Mouse (Mus musculus) midbrain, embryonic 14.5 days (tissue): Measurements from ENCODE around the gene Specc1. TPM values are rescaled to one million over a fixed set of nuclear protein-coding genes. Genes with fewer than 3 reads are reported as not detected.

ENCODE experiments used
- ATAC-seq: fragments of 200-750 bp; cut with Nextera tagmentation; 2 replicates; pipeline ENCODE4 v1.8.0; 2017; ENCODE audit warnings: moderate number of reproducible peaks, moderate library complexity; ENCODE audit not compliant: low FRiP score, low TSS enrichment
- DNase-seq: peaks from one replicate; pipeline ENCODE4 v3.0.0-alpha.2; 2015
- H3K27ac ChIP-seq: fragments of 300-500 bp; sonication (generic); replicated peaks from 2 replicates; pipeline ENCODE4 v1.5.1; 2014; ENCODE audit warnings: mild to moderate bottlenecking, low read depth, low read length, moderate library complexity
- H3K27me3 ChIP-seq: fragments of 300-500 bp; sonication (generic); 2 replicates; pipeline ENCODE4 v1.6.1; 2014; ENCODE audit warnings: low read length, control low read depth, mixed read lengths; ENCODE audit not compliant: control insufficient read depth, insufficient read depth
- H3K36me3 ChIP-seq: fragments of 300-500 bp; sonication (generic); 2 replicates; pipeline ENCODE4 v1.6.1; 2014; ENCODE audit warnings: low read length, control low read depth; ENCODE audit not compliant: control insufficient read depth, insufficient read depth
- H3K4me1 ChIP-seq: fragments of 300-500 bp; sonication (generic); 2 replicates; pipeline ENCODE4 v1.6.1; 2014; ENCODE audit warnings: mild to moderate bottlenecking, antibody characterized with exemption, low read length, control low read depth; ENCODE audit not compliant: control insufficient read depth, insufficient read depth
- H3K4me2 ChIP-seq: fragments of 300-500 bp; sonication (generic); 2 replicates; pipeline ENCODE4 v1.6.1; 2014; ENCODE audit warnings: mild to moderate bottlenecking, low read length, moderate library complexity
- H3K4me3 ChIP-seq: fragments of 300-500 bp; sonication (generic); replicated peaks from 2 replicates; pipeline ENCODE4 v1.5.1; 2014; ENCODE audit warnings: low read depth, low read length
- H3K9ac ChIP-seq: fragments of 300-500 bp; sonication (generic); replicated peaks from 2 replicates; pipeline ENCODE4 v1.6.1; 2014; ENCODE audit warnings: mild to moderate bottlenecking, low read length, moderate library complexity
- H3K9me3 ChIP-seq: fragments of 300-500 bp; sonication (generic); 2 replicates; pipeline ENCODE4 v1.6.1; 2016; ENCODE audit warnings: low read length, control low read depth, mixed read lengths; ENCODE audit not compliant: control insufficient read depth
- WGBS: fragments of 180-500 bp; shearing (Covaris S2); extraction: QIAGEN DNeasy Blood & Tissue Kit; methylation state at CpG from one replicate; pipeline ENCODE4 v1.1.7; 2014; 5-methylcytosine and 5-hydroxymethylcytosine counted together
- polyA plus RNA-seq: library from polyadenylated mRNA; unstranded; fragments of >200 nt; fragmentation: Nextera tagmentation; extraction: Ambion mirVana; gene quantifications from 2 replicates; pipeline ENCODE4 v1.2.1, GENCODE M21; 2014

Gene Specc1
- polyA plus RNA-seq, 1 experiment from 2014 or later: 16.6 TPM

DNA sequence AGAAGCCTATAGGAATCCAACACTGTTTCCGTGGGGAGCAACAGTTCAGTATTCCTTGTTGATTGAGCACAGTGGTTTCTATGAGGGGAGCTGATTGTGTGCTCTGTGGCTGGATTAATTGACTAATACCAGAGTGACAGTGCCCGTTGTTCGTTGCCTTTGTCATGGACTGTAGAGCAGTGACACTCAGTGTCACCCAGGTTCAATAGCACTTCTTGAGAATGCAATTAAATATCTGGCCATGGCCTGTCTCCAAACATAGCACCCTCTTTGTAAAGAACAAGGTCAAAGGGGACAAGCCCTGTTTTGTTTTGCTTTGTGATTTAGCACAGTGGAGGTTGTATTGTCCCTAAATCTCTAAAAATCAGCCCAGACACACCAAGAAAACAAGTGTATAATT, 173.6 kb downstream of the Specc1 start:
- peaks cover 11% of the 10 kb centered on the region for H3K36me3 ChIP-seq
- no peaks in the 10 kb centered on the region for H3K27me3 ChIP-seq
- 13% methylated on average over 3 of the region's 3 CpGs for WGBS
- H3K4me2 ChIP-seq: no peak overlapping the region
- H3K9me3 ChIP-seq: no peaks in the 10 kb centered on the region
- no peak for DNase-seq
- H3K9ac ChIP-seq: no peak overlapping the region
- peaks cover 7% of the 10 kb centered on the region; the same call in 1 of the 2 replicates for H3K4me1 ChIP-seq
- no peak overlapping the region for H3K27ac ChIP-seq
- no peak for ATAC-seq
- H3K4me3 ChIP-seq: no peak overlapping the region

DNA sequence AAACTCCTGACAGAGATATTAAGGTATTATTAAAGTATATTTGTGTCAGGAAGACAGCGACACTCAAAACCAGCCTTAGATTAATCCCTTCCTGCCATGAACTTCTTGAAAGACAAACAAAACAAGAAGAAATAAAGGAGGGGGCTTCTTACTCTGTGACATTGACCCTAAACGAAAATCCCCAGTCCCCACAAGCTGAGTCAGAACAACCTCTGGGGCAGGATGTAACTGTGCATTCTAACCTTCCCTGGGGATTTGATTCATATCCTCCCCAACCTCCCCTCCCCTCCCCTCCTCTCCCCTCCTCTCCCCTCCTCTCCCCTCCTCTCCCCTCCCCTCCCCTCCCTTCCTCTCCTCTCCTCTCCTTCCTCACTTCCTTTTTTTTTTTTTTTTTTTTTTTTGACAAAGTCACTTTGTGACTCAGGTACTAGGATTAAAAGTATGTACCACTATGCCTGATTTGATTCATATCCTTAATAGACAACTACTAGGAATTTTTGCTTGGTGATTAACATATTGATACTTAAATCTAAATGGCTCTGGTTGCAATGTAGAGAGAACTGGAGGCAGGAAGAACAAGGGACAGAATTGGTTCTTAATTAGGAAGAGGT, 174.2 kb downstream of the Specc1 start:
- 12% methylated on average over 2 of the region's 2 CpGs for WGBS
- Histone ChIP-seq H3K27ac (no peak overlapping the region), H3K9me3 (no peaks in the 10 kb centered on the region), H3K4me2 (no peak overlapping the region), H3K36me3 (peaks cover 11% of the 10 kb centered on the region), H3K4me1 (peaks cover 7% of the 10 kb centered on the region; the same call in 1 of the 2 replicates), H3K4me3 (no peak overlapping the region), H3K9ac (no peak overlapping the region), H3K27me3 (no peaks in the 10 kb centered on the region)
- no peak for ATAC-seq
- no peak for DNase-seq

DNA sequence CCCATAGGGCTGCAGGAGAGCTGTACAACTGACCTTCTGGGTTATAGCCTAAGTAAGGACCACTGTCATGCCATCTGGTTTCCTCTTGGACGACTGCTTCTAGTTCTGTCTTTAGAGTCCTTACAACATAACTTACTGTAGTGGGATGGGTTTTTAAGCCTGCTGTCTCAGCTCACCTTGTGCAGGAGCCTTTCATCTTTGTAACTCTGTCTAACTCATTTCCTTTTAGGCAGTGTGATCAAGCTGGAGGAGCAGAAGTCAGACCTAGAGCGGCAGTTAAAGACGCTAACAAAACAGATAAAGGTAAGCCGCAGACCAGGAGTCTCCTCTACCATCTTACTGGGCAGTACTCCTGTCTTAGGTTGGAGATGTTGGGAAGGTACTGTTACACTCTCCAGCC, 175.0 kb downstream of the Specc1 start:
- DNase-seq (no peak), ATAC-seq (no peak)
- no peak overlapping the region for H3K27ac ChIP-seq
- peaks cover 11% of the 10 kb centered on the region for H3K36me3 ChIP-seq
- no peaks in the 10 kb centered on the region for H3K9me3 ChIP-seq
- no peak overlapping the region for H3K4me2 ChIP-seq
- H3K4me3 ChIP-seq: no peak overlapping the region
- peaks cover 7% of the 10 kb centered on the region; the same call in 1 of the 2 replicates for H3K4me1 ChIP-seq
- 87% methylated on average over 4 of the region's 4 CpGs for WGBS
- no peaks in the 10 kb centered on the region for H3K27me3 ChIP-seq
- H3K9ac ChIP-seq: no peak overlapping the region

DNA sequence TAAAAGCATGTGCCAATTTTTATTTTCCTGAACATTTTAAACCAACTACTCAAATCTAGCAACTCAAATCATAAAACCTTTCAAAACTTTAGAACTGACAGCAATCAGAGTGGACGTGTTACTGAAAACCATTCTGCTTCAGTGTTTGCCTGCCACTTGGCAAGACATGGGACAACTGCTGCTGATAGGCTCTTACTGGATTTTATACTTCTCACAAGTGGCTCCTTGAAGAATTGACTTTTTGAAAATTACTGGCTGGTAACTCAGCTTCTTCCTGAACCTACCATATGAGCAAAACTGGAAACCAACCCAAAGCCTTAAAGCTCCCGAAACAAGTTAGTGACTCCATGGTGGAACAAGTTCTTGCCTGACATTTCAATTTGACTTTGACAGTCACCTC, 177.6 kb downstream of the Specc1 start:
- Histone ChIP-seq H3K9ac (no peak overlapping the region), H3K4me1 (peaks cover 7% of the 10 kb centered on the region; the same call in 1 of the 2 replicates), H3K36me3 (peaks cover 15% of the 10 kb centered on the region), H3K27ac (no peak overlapping the region), H3K27me3 (no peaks in the 10 kb centered on the region), H3K4me3 (no peak overlapping the region), H3K9me3 (no peaks in the 10 kb centered on the region), H3K4me2 (no peak overlapping the region)
- 92% methylated on average over 2 of the region's 2 CpGs for WGBS
- no peak for DNase-seq
- ATAC-seq: no peak

DNA sequence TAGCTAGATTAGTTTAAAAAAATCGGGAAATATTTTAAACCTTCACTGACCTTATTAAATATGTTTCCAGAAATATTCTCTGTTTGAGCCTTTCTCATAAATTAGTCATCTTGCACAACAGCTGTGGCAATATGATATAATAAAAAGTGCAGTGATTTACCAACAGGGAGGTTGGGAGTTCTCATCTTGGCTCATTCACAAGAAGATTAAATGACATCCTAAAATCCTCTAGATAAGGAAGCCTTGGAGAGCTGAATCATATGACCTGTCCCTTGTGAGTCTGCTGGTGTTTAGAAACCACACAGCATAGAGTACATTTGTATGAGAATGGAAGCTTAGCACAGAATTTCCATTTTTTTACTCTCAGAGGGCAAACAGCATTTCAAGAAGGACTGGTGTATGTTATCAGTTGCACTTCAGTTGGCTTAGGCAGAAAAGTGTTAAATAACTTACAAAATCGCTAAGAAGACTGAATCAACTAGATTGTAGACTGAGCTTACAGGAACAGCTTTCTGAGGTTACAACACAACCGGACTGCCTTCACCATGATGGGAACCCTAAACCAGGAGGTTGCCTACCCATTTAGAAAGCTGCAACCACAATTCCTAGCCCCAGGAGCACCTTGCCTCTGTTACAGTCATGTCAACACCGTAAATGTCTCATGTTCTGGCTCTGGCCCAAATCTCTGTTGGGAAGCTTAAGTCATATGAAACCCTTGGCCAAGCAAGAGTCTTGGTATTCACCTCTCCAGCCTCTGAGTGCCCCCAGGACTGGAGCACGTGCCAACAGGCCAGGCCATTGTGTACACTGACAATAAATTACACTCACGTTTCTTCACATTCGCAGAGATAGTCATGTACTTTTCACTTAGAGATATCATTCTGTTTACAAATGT, 188.9 kb downstream of the Specc1 start:
- Histone ChIP-seq H3K36me3 (peaks cover 14% of the 10 kb centered on the region; the same call in 1 of the 2 replicates), H3K27me3 (no peaks in the 10 kb centered on the region), H3K9ac (no peak overlapping the region), H3K27ac (no peak overlapping the region), H3K9me3 (peaks cover 3% of the 10 kb centered on the region; the same call in 1 of the 2 replicates), H3K4me2 (no peak overlapping the region), H3K4me3 (no peak overlapping the region), H3K4me1 (no peaks in the 10 kb centered on the region)
- DNase-seq (no peak), ATAC-seq (no peak)
- 89% methylated on average over 7 of the region's 7 CpGs for WGBS

DNA sequence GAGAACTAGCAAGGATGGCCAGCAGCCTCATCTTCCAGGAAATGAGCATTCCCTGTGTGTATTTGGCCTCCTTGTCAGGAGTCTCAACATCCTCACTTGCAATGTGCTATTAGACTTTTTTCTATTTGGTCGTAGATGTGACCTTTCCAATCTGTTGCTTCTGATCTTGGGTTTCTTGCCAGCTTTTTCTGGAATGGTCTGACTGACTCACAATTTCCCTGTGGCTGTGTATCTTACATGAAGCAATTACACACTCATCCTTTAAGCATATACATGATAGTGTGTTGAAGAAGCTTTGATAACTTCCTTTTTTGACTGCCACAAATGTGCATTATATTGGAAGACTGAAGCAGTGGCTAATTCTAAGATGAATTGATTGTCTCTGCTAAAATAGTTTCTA, 190.1 kb downstream of the Specc1 start:
- WGBS: 94% methylated on average over 1 of the region's 1 CpGs

DNA sequence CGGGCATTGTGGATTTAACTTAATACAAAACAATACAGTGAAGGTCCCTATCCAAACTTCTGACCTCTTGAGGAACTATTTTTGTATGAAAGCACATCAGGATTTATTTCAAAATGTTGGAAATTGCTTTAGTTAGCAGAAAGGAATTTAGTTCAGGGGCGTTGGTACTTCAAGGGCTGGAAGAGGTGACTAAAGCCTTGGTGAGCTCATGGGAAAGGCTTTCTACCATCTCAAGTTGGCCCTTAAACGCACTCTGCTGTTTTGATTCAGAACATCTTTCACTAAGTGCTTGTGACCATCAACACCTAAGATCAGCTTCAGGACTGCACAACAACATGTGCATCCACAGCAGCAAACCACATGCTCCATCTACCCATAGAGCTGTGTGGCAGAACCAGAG, 191.5 kb downstream of the Specc1 start:
- ATAC-seq (no peak), DNase-seq (no peak)
- Histone ChIP-seq H3K4me2 (no peak overlapping the region), H3K27me3 (no peaks in the 10 kb centered on the region), H3K36me3 (peaks cover 20% of the 10 kb centered on the region; the same call in 1 of the 2 replicates), H3K9me3 (peaks cover 3% of the 10 kb centered on the region; the same call in 1 of the 2 replicates), H3K4me3 (no peak overlapping the region), H3K27ac (no peak overlapping the region), H3K9ac (no peak overlapping the region), H3K4me1 (no peaks in the 10 kb centered on the region)
- WGBS: 95% methylated on average over 3 of the region's 3 CpGs

More for the DNA sequence above, 190.1 kb downstream of the Specc1 start:
- H3K36me3 ChIP-seq: peaks cover 14% of the 10 kb centered on the region; the same call in 1 of the 2 replicates
- ATAC-seq: no peak
- H3K27ac ChIP-seq: no peak overlapping the region
- H3K9me3 ChIP-seq: peaks cover 3% of the 10 kb centered on the region; the same call in 1 of the 2 replicates
- no peak overlapping the region for H3K9ac ChIP-seq
- H3K4me1 ChIP-seq: no peaks in the 10 kb centered on the region
- DNase-seq: no peak
- H3K4me3 ChIP-seq: no peak overlapping the region
- H3K4me2 ChIP-seq: no peak overlapping the region
- no peaks in the 10 kb centered on the region for H3K27me3 ChIP-seq

DNA sequence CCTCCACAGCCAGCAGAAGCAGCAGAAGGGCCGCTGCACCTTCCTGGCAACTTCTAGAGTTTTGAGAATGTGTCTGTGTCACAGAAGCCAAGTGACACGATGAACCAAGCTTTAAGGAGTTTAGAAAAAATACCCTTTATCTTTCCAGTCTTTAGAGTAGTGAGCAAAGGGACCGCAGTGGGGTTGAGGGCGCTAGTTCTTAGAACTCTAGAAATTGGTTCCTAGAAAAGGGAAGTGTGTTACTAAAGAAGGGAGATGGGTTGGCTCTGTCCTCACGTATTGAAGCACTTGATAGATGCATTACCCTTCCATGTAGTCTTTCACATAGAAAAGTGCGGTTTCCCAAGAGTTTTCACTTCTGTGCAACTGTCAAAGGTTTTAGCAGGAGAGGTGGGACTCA, 191.9 kb downstream of the Specc1 start:
- Histone ChIP-seq H3K27me3 (no peaks in the 10 kb centered on the region), H3K4me3 (no peak overlapping the region), H3K9me3 (peaks cover 3% of the 10 kb centered on the region; the same call in 1 of the 2 replicates), H3K9ac (no peak overlapping the region), H3K4me2 (no peak overlapping the region), H3K4me1 (no peaks in the 10 kb centered on the region), H3K27ac (no peak overlapping the region), H3K36me3 (peaks cover 23% of the 10 kb centered on the region; the same call in 1 of the 2 replicates)
- no peak for ATAC-seq
- DNase-seq: no peak
- WGBS: 94% methylated on average over 6 of the region's 6 CpGs
